Mouse (Mus musculus) left cerebral cortex, postnatal 25 days (tissue): ENCODE measurements at regions not wholly inside any gene's neighbourhood (a gene's known extent, or its start where the extent isn't known, plus 50 kb on each side); places are given as distances from the start of the nearest gene placed in this dataset.
A peak's percentile ranks its signal among the peaks of the same experiment; 100 is the strongest.

Source experiments
- DNase-seq, 2 experiments: peaks; one replicate each; pipeline ENCODE4 v3.0.0; 2022; ENCODE audit warnings: low spot score in 2 of 2, mixed read lengths in 1 of 2
- intact Hi-C: fragments of 180-260 bp; cut with DNase I; formaldehyde crosslinking; loops from one replicate; pipeline ENCODE4 v1.15.1; 2025

- intact Hi-C loops: loop anchor here (5.0 to 10.0 kb wide), 4 partner anchors 82 to 465 kb away; no protein-coding TSS in a partner anchor
- DNase-seq: no peak
Observed at GRCm38 (mm10) chr6:12259629-12260028, 352.0 kb downstream of the Phf14 start.

- peak; percentile 61 to 66 for DNase-seq
- intact Hi-C loops: no loop called here
Observed at GRCm38 (mm10) chr6:12260325-12261076, 352.9 kb downstream of the Phf14 start.
